In genomic region chr5:19999912-20000311, GRCm38 (mm10) we compare ENCODE assay signal across 18 mouse cellular contexts.
DNase-seq lines count a peak whose midpoint lies in the region; ATAC-seq and TF ChIP-seq lines count a peak whose summit lies in the region.
"Had no signal": no experiment of that assay in that cellular context is flagged by ENCODE, and none has a peak within 500 bp of the region (broad histone marks: within the 10 kb centered on the region; RNA-seq: fewer than 3 reads in every experiment).

No protein-coding gene starts in this region.

- H3K27ac ChIP-seq in CH12.LX (ENCODE audit: insufficient read depth, low read depth), result no peak overlapping the region
- no peak overlapping the region for H3K27ac ChIP-seq in forebrain, embryonic 13.5 days

- 100% methylated on average over 1 of the region's 1 CpGs for WGBS in forebrain, embryonic 13.5 days

- no peak overlapping the region for H3K9ac ChIP-seq in CH12.LX (ENCODE audit: insufficient read depth, low read depth)
- H3K9ac ChIP-seq in forebrain, embryonic 13.5 days, result no peak overlapping the region

- peak; percentile 43 for DNase-seq in CH12.LX (ENCODE audit: extremely low read depth)
- DNase-seq: adrenal gland, adult 2 months; adrenal gland, adult 8-10 months; adrenal gland, postnatal 10 days; adrenal gland, postnatal 14 days; adrenal gland, postnatal 25 days; adrenal gland, postnatal 36 days; B cell, adult 2 months; cerebellum, adult 11 months; cerebellum, adult 11-12 months; cerebellum, adult 18-20 months; cerebellum, adult 2 months; cerebellum, adult 8-10 months had no signal

- no peaks in the 10 kb centered on the region for H3K79me2 ChIP-seq in CH12.LX (replicated peaks; ENCODE audit: control insufficient read depth, extremely low read depth, insufficient read depth, poor library complexity, severe bottlenecking)

- peak; percentile 84 for TF ChIP-seq EP300 in CH12.LX (IDR thresholded peaks at IDR 0.05; ENCODE audit: low read length)

- H3K4me2 ChIP-seq in CH12.LX (ENCODE audit: insufficient read depth, low read depth, poor library complexity, severe bottlenecking), result no peak overlapping the region
- H3K4me2 ChIP-seq in forebrain, embryonic 13.5 days, result no peak overlapping the region

- H3K36me3 ChIP-seq in CH12.LX (replicated peaks in 1 of 2; ENCODE audit: control insufficient read depth in 1 of 2, insufficient read depth in 1 of 2, low read length in 1 of 2), result no peaks in the 10 kb centered on the region
- H3K36me3 ChIP-seq in forebrain, embryonic 13.5 days (ENCODE audit: poor library complexity, severe bottlenecking), result no peaks in the 10 kb centered on the region
- H3K36me3 ChIP-seq: G1E had no signal

- dilution Hi-C loops in CH12.LX (cut with MboI; ENCODE audit: extremely low pct_ligation_motif_present, extremely low pct_unique_long_range_greater_than_20kb, low sequenced_read_pairs), result no loop called here

- no peak for ATAC-seq in forebrain, embryonic 13.5 days
- ATAC-seq: activated CD4-positive, CD25-positive, alpha-beta regulatory T cell, adult 4 months; CD4-positive, CD25-positive, alpha-beta regulatory T cell, adult 4 months; Patski had no signal

- no peak; the same call in 1 of the 2 replicates for TF ChIP-seq RAD21 in CH12.LX (IDR thresholded peaks at IDR 0.05; ENCODE audit: low read depth, low read length)

- no peak for TF ChIP-seq POLR2A in CH12.LX (IDR thresholded peaks at IDR 0.05; ENCODE audit: low read depth, low read length)

- in situ Hi-C loops in CH12.LX (cut with MboI; ENCODE audit: low pct_ligation_motif_present, low pct_unique_long_range_greater_than_20kb, low sequenced_read_pairs), result no loop called here

- H3K4me1 ChIP-seq in CH12.LX (ENCODE audit: control insufficient read depth in 1 of 2, insufficient read depth in 2 of 2), result peaks cover 0 to 15% of the 10 kb centered on the region in 2 experiments; a peak in 2 of 4 replicates
- no peaks in the 10 kb centered on the region for H3K4me1 ChIP-seq in forebrain, embryonic 13.5 days

- no peak for TF ChIP-seq CTCF in CH12.LX (conservative IDR thresholded peaks at IDR 0.05 in 1 of 2, IDR thresholded peaks at IDR 0.05 in 1 of 2; ENCODE audit: low read depth in 2 of 2, low read length in 2 of 2)

- H3K4me3 ChIP-seq in CH12.LX (replicated peaks in 1 of 3; ENCODE audit: low read depth in 2 of 3, low read length in 2 of 3, poor library complexity in 1 of 3), result no peak overlapping the region
- H3K4me3 ChIP-seq in forebrain, embryonic 13.5 days, result no peak overlapping the region

- no peaks in the 10 kb centered on the region for H3K27me3 ChIP-seq in CH12.LX (replicated peaks)
- H3K27me3 ChIP-seq in forebrain, embryonic 13.5 days, result no peaks in the 10 kb centered on the region
- H3K27me3 ChIP-seq: Patski had no signal

- H3K9me3 ChIP-seq in CH12.LX (replicated peaks; ENCODE audit: low read length), result no peaks in the 10 kb centered on the region
- no peaks in the 10 kb centered on the region for H3K9me3 ChIP-seq in forebrain, embryonic 13.5 days (replicated peaks)
- H3K9me3 ChIP-seq: G1E had no signal

TF ChIP-seq in CH12.LX, 34 proteins besides CTCF, POLR2A, EP300 and RAD21:
- TF ChIP-seq MYC (IDR thresholded peaks at IDR 0.05; ENCODE audit: low read depth, low read length) (0 out of 2 replicates have a peak, but pooled peaks have one; percentile 35), BHLHE40 (IDR thresholded peaks at IDR 0.05; ENCODE audit: low read depth, low read length) (peak; percentile 60), RCOR1 (conservative IDR thresholded peaks at IDR 0.05; ENCODE audit: low read depth, low read length) (no peak), JUN (IDR thresholded peaks at IDR 0.05; ENCODE audit: insufficient read depth, low read depth, low read length) (peak; percentile 34; the same call in 1 of the 2 replicates), GABPA (IDR thresholded peaks at IDR 0.05; ENCODE audit: insufficient replicate concordance, low read depth, low read length) (no peak), CHD2 (IDR thresholded peaks at IDR 0.05; ENCODE audit: low read length) (peak; percentile 51; the same call in 1 of the 2 replicates), UBTF (IDR thresholded peaks at IDR 0.05; ENCODE audit: low read depth, low read length) (no peak), ZNF384 (IDR thresholded peaks at IDR 0.05; ENCODE audit: low read depth, low read length) (no peak), NRF1 (IDR thresholded peaks at IDR 0.05; ENCODE audit: low read depth, low read length) (no peak), ETS1 (conservative IDR thresholded peaks at IDR 0.05; ENCODE audit: low read depth, low read length) (peak; percentile 35; the same call in 1 of the 2 replicates), IRF4 (IDR thresholded peaks at IDR 0.05; ENCODE audit: low read depth, low read length) (peak; percentile 76; the same call in 1 of the 2 replicates)
